Mouse (Mus musculus) erythroid progenitor cell, adult 5-6 weeks (primary cell): ENCODE measurements at regions not wholly inside any gene's neighbourhood (a gene's known extent, or its start where the extent isn't known, plus 50 kb on each side); places are given as distances from the start of the nearest gene placed in this dataset.

Source experiments
- ATAC-seq: replicated peaks from 2 replicates; pipeline ENCODE4 v1.8.0; 2016; ENCODE audit warnings: moderate number of reproducible peaks, mild to moderate bottlenecking, moderate TSS enrichment, inconsistent platforms; ENCODE audit not compliant: poor library complexity, low FRiP score, severe bottlenecking

DNA sequence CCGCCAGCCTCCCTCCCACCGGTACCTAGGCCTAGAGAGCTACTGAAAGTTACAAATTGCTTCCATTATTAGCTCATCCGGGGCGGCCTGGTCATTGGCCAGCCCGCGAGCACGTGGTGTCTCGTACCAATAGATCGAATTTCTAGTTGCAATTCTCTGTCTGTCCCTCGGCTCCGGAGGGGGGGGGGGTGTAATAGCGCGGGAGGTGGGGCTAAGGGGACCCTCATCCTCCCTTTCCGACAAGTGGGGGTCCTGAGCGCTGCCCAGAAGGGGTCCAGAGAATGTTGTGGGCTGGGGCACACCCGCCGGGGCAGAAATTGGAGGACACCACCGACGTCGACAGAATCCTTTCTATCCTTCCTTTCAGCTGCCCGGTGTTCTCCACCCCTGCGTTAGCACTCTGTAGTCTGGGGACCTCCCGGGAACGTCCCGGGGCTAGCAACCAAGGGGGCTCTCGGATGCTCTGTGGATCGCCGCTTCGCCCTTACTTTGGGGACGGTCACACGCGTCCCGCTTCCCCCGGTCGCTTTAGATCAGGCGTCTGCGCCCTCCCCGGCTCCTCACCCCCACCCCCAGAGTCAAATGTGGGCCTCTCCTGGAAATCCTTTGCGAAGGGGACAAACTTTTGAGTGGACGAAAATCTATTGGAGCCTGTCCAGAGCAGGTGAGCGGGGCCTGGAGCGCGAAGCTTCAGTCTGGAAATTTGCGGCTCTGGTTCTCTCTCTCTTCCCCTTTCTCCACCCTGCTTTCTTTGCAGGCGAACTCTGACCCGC lies 64.6 kb downstream of the Smug1 start:
- peak; percentile 19; the same call in 1 of the 2 replicates for ATAC-seq

DNA sequence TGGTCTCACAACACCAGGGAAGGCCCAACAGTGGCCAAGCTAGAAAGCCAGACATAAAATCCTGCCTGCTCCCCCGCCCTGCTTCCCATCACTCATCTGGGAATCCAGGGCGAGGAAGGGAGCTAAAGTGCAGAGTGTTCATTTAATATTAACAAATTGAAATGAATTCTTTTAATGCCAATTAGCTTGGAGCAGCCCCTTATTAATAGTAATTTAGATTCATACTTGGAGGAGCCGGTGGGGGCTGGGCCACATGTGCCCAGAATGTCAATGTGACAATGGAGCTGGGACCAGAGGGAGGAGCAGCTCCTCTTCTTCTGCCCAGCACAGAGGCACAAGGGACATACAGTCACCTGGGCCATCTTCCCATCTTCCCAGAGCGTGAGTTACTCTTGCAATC lies 66.8 kb downstream of the Smug1 start:
- no peak for ATAC-seq

DNA sequence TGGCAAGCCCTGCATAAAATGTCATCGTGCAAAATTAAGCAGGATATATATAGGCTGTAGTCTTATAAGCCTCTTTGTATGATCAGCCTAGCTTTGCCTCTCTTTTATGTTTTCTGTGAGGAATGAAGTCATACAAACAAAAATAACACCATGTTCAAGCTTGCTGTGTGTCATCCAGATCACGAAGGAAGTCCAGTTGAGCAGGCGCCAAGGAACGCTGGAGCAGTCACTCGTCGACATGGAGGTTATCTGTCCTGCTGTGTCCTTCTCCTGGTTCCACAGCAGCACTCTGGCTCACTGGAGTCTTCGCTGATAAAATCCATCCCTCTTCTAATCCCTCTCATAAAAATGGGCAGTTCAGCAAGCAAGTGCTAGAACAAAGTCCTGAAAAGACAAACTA lies 72.4 kb downstream of the Smug1 start:
- ATAC-seq: no peak

DNA sequence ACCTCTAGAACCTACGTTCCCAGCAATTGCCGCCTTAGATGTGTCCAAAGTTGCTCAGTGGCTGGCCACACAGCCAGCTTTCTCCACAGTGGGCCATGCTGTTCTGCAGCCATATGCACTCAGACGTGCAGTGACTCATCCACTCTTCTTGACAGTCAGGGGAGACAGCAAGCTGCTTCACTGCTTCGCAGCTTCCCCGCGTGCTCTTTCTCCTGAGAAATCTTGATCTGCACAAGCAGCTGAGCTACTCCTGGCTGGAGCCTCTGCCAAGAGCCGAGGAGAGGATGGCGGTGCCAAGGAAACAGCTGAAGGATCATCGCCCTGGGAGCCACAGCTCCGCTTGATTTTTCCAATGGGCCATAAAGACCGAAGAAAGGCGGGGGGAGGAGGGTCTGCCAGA lies 73.2 kb downstream of the Smug1 start:
- ATAC-seq: no peak

DNA sequence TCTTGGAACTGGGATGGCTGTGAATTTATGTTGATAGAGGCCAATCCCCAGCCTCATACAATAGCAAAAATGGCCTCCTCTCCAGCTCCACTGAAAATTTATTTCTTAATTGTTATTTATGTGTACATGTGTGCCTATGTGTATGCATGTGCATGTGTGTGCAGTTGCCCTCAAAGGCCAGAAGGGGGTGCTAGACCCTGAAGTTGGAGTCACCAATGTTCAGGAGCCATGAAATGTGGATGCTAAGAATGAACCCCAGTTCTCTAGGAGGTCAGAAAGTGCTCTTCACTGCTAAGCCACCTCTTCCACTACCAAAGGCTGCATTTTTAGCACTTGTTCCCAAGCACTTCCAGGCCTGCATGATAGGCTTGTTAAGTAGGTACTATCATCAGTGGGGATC lies 73.8 kb downstream of the Hoxc4 start:
- ATAC-seq: no peak

DNA sequence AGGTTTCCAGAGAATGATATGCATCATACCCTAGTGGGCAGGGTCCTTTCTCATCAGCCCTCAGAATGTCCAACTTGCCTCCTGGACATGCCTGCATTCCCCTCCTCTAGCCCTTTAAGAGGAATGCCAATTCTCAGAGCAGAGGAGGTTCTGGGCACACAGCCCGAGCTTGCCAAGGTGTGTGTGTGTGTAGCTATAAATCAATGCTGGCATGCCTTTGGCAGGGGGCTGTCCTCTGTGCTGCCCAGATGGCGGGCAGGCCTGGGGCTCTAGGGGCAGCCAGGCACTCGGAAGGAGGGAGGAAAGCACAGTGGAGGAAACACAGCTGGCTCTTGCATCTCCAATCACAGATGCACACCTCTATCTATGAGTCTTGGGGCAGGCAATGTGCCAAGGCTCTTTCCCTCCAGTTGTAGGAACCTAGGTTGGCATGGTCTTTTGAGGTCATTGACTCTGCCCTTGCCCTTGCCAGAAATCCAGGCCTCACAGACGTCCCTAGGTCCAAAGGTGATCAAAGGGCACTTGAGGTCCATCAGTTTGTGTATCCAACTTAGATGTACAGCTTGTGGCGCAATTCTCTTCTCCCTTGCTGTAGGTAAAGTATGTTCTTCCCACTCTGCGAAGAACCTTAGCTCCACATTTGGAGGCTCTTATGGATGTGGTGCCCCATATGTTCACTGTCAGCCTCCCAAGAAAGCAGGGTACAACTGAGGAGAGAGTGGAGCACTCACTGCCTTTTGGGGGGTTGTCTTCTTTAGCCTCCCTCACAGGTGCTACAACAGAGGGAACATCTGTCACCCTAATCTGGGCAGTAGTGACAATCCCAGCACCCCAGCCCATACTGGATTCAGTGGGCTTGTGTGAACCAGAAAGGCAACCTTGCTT lies 71.8 kb downstream of the Hoxc4 start:
- ATAC-seq: no peak

DNA sequence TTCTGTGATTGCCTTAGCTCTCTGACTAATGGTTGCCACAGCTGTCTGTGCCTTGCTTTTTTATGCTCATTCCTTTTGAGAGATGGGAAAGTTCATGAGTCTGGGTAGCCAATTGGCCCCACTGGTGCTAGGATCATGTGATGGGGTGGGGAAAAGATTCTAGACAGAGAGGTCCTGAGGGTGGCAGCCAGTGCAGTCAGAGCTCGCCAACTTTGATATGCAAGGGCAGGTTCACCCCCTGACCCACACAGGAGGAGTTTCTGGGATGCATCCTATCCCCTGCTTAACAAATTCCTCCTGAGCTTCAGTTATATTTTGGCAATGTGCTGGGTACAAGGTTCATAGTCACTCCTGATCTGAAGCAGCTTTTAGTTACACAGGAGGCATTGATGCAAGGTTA lies 71.1 kb downstream of the Hoxc4 start:
- ATAC-seq: no peak

DNA sequence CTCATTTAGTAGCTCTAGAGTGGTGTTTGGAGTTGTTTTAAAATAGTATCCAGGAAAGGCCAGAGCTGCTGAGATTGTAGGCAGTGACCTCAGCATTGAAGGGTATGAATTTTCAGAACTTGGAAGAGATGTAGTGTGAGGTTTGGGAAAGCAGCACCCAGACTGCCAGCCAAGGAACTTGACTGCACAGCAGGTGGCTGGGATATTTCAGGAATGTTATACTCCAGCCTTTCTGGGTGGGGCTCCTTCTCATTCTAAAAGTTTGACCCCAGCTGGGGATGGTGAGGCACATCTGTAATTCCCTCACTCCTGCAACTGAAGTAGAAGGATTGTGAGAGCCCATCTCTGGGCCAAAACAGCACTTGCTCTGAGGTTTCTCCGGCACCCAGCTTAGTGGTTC lies 70.7 kb downstream of the Hoxc4 start:
- no peak for ATAC-seq

DNA sequence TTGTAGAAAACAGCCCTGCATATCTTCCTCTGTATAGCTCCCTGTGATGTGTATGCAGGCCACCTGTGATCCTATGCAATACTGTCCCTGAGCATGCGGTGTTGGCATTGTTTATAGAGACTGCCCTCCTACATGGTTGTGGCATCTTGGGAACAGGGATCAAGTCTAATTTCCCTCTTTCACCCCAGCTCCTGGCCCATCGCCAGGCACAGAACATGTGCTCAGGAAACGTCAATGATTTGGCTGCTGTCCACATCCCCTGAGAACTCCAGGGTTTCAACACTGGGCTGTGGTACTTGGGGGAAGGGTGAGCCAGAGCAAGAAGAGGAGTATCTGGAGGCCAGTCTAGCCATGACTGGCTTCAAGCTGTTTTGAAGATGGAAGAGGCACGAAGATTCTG lies 68.5 kb downstream of the Hoxc4 start:
- no peak for ATAC-seq

DNA sequence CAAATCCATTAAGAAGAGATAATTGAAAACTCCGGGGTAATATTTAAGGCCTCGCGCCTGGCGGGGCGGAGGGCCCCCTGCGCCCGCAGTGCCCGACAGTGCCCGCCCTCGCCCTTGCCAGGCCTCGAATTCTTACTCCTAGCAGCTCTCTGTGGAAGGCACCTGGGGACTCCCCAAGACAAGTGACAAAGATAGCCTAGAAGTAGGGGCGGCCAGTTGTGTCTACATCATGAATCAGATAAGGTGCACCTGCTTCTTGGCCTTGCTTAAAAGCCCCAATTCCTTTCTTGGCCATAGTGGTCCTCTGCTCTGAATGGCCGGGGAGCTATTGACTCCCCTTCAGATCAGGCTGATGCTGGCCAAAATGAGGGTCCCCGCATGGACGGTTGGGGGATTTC lies 67.9 kb downstream of the Hoxc4 start:
- no peak for ATAC-seq
